Mouse (Mus musculus) kidney, embryonic 16.5 days (tissue): ENCODE measurements around the gene Acot6. TPM values are rescaled to one million over a fixed set of nuclear protein-coding genes. Genes with fewer than 3 reads are reported as not detected.

Experiments used
- ATAC-seq: fragments of 200-750 bp; cut with Nextera tagmentation; 2 replicates; pipeline ENCODE4 v1.8.0; 2017; ENCODE audit warnings: moderate TSS enrichment; ENCODE audit not compliant: low FRiP score, low TSS enrichment
- H3K27ac ChIP-seq: fragments of 300-500 bp; sonication (generic); 2 replicates; pipeline ENCODE4 v1.5.1; 2014; ENCODE audit warnings: low read length
- H3K27me3 ChIP-seq: fragments of 300-500 bp; sonication (generic); 2 replicates; pipeline ENCODE4 v1.6.1; 2014; ENCODE audit warnings: low read length, control low read depth, mixed read lengths; ENCODE audit not compliant: insufficient read depth
- H3K36me3 ChIP-seq: fragments of 300-500 bp; sonication (generic); 2 replicates; pipeline ENCODE4 v1.6.1; 2014; ENCODE audit warnings: low read length, control low read depth, mixed read lengths; ENCODE audit not compliant: insufficient read depth
- H3K4me1 ChIP-seq: fragments of 300-500 bp; sonication (generic); 2 replicates; pipeline ENCODE4 v1.6.1; 2014; ENCODE audit warnings: low read length, control low read depth, mixed read lengths; ENCODE audit not compliant: insufficient read depth
- H3K4me2 ChIP-seq: fragments of 300-500 bp; sonication (generic); replicated peaks from 2 replicates; pipeline ENCODE4 v1.6.1; 2014; ENCODE audit warnings: low read depth, low read length
- H3K4me3 ChIP-seq: fragments of 300-500 bp; sonication (generic); 2 replicates; pipeline ENCODE4 v1.5.1; 2014; ENCODE audit warnings: mild to moderate bottlenecking, low read length
- H3K9ac ChIP-seq: fragments of 300-500 bp; sonication (generic); replicated peaks from 2 replicates; pipeline ENCODE4 v1.6.1; 2014; ENCODE audit warnings: low read length
- H3K9me3 ChIP-seq: fragments of 300-500 bp; sonication (generic); 2 replicates; pipeline ENCODE4 v1.6.1; 2016; ENCODE audit warnings: low read length, control low read depth
- WGBS: fragments of 180-500 bp; shearing (Covaris S2); extraction: QIAGEN DNeasy Blood & Tissue Kit; methylation state at CpG from one replicate; pipeline ENCODE4 v1.1.7; 2014; 5-methylcytosine and 5-hydroxymethylcytosine counted together
- polyA plus RNA-seq: library from polyadenylated mRNA; unstranded; fragments of >200 nt; fragmentation: Nextera tagmentation; extraction: Ambion mirVana; gene quantifications from 2 replicates; pipeline ENCODE4 v1.2.1, GENCODE M21; 2015

Gene Acot6
- polyA plus RNA-seq, 1 experiment from 2014 or later: 1.9 TPM

DNA sequence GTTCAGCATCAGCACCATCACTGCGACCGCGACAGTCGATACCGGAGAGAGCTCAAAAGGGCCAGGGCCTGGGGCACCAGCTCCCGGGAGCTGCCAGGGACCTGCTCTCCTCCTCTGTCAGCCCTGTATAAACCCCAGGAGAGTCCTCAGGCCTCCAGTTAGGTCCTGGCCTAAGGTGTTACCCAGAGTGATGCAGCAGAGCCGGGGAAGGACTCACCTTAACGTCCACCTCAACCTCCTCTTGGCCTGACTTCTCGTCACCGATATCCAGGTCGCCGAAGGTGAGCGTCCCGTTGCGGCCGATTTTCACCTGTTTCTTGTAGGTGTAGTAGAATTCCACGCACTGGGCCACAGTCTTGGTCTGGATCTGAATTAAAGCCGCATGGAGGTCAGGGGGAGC, 55.8 kb downstream of the Acot6 start:
- no peak overlapping the region for H3K27ac ChIP-seq
- H3K27me3 ChIP-seq: no peaks in the 10 kb centered on the region
- H3K36me3 ChIP-seq: peaks cover 58% of the 10 kb centered on the region
- H3K9me3 ChIP-seq: no peaks in the 10 kb centered on the region
- ATAC-seq: no peak
- H3K9ac ChIP-seq: no peak overlapping the region
- no peak overlapping the region for H3K4me3 ChIP-seq
- 92% methylated on average over 18 of the region's 18 CpGs for WGBS
- no peaks in the 10 kb centered on the region for H3K4me1 ChIP-seq
- no peak overlapping the region for H3K4me2 ChIP-seq

DNA sequence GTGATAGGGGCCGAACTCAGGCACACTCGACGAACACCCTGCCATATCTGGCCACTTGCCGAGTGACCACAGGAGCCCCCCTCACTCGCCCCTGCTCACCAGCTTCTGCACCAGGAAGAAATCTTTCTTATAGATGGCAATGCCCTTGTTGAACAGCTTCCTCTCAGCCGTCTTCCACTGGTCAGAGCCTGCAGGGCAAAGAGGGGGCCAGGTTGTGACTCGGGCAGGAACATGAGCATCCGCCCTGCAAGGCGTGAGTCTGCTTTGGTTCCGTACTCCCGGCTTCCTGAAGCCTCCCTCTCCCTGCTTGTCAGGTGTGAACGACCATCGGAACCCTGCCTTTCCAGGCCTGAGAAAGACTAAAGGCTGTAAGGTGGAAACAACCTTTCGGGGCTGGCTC, 57.7 kb downstream of the Acot6 start:
- Histone ChIP-seq H3K36me3 (peaks cover 59% of the 10 kb centered on the region), H3K4me1 (no peaks in the 10 kb centered on the region), H3K9me3 (no peaks in the 10 kb centered on the region), H3K4me2 (no peak overlapping the region), H3K4me3 (no peak overlapping the region), H3K27ac (no peak overlapping the region), H3K9ac (no peak overlapping the region), H3K27me3 (no peaks in the 10 kb centered on the region)
- 90% methylated on average over 14 of the region's 14 CpGs for WGBS
- no peak for ATAC-seq

DNA sequence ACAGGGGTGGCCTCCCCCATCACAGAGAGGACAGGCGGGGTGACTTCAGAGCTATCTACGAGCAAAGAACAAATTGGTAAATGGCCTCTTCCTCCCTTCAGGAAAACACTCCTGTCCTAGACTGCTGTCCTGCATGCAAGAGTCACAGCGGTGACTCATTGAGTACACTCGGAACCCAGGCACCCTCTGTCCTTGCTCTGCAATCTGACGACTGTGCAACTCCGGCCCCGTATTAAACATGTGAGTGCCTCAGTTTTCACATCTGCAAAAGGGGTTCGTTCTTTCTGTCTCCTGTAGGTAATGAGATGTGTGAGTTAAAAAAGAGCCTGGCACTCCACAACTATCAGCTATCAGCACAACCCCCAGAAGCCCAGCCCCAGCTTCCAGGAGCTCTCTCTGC, 60.0 kb downstream of the Acot6 start:
- H3K4me1 ChIP-seq: no peaks in the 10 kb centered on the region
- no peak overlapping the region for H3K4me3 ChIP-seq
- H3K36me3 ChIP-seq: peaks cover 47% of the 10 kb centered on the region
- no peaks in the 10 kb centered on the region for H3K9me3 ChIP-seq
- no peaks in the 10 kb centered on the region for H3K27me3 ChIP-seq
- ATAC-seq: no peak
- H3K4me2 ChIP-seq: no peak overlapping the region
- no peak overlapping the region for H3K9ac ChIP-seq
- H3K27ac ChIP-seq: no peak overlapping the region
- 93% methylated on average over 8 of the region's 8 CpGs for WGBS

Other genes starting within 250 kb of the Acot6 start
- gene Numb, start 178.7 kb upstream of the Acot6 start, polyA plus RNA-seq: 44.3 and 51.6 TPM in 2 replicates
- gene Riox1, start 150.0 kb upstream of the Acot6 start, polyA plus RNA-seq: 11.2 and 11.5 TPM in 2 replicates
- not detected in 2 replicates for gene Heatr4, start 115.8 kb upstream of the Acot6 start, polyA plus RNA-seq
- gene Acot2, start 112.8 kb upstream of the Acot6 start, polyA plus RNA-seq: 40.9 and 45.5 TPM in 2 replicates
- 69.0 and 69.8 TPM in 2 replicates for gene Acot1, start 91.2 kb upstream of the Acot6 start, polyA plus RNA-seq
- 8.0 and 11.5 TPM in 2 replicates for gene Acot4, start 62.3 kb upstream of the Acot6 start, polyA plus RNA-seq
- gene Gm49366, start 61.7 kb upstream of the Acot6 start, polyA plus RNA-seq: not detected in 2 replicates
- 2.6 and 3.4 TPM in 2 replicates for gene Acot3, start 48.5 kb upstream of the Acot6 start, polyA plus RNA-seq
- gene Acot5, start 31.3 kb upstream of the Acot6 start, polyA plus RNA-seq: not detected in 2 replicates
- gene Dnal1, start 13.7 kb downstream of the Acot6 start, polyA plus RNA-seq: 4.2 and 4.8 TPM in 2 replicates
- 1.1 and 1.2 TPM in 2 replicates for gene Pnma1, start 47.8 kb downstream of the Acot6 start, polyA plus RNA-seq
- 8.6 and 9.3 TPM in 2 replicates for gene Elmsan1, start 118.2 kb downstream of the Acot6 start, polyA plus RNA-seq
- 32.5 and 34.8 TPM in 2 replicates for gene Ptgr2, start 184.6 kb downstream of the Acot6 start, polyA plus RNA-seq
- 85.5 and 93.7 TPM in 2 replicates for gene Zfp410, start 216.2 kb downstream of the Acot6 start, polyA plus RNA-seq